Mouse (Mus musculus) midbrain, embryonic 13.5 days (tissue): ENCODE measurements at regions not wholly inside any gene's neighbourhood (a gene's known extent, or its start where the extent isn't known, plus 50 kb on each side); places are given as distances from the start of the nearest gene placed in this dataset.

Experiments used
- ATAC-seq: fragments of 200-750 bp; cut with Nextera tagmentation; 2 replicates; pipeline ENCODE4 v1.8.0; 2017; ENCODE audit warnings: mild to moderate bottlenecking, moderate TSS enrichment, moderate library complexity
- H3K27ac ChIP-seq: fragments of 300-500 bp; sonication (generic); 2 replicates; pipeline ENCODE4 v1.5.1; 2015; ENCODE audit warnings: inconsistent platforms, mild to moderate bottlenecking, moderate library complexity
- H3K27me3 ChIP-seq: fragments of 300-500 bp; sonication (generic); 2 replicates; pipeline ENCODE4 v1.6.1; 2015; ENCODE audit warnings: mild to moderate bottlenecking, inconsistent platforms
- H3K36me3 ChIP-seq: fragments of 300-500 bp; sonication (generic); 2 replicates; pipeline ENCODE4 v1.6.1; 2015; ENCODE audit warnings: mild to moderate bottlenecking, inconsistent platforms
- H3K4me1 ChIP-seq: fragments of 300-500 bp; sonication (generic); replicated peaks from 2 replicates; pipeline ENCODE4 v1.6.1; 2015; ENCODE audit warnings: inconsistent platforms
- H3K4me2 ChIP-seq: fragments of 300-500 bp; sonication (generic); replicated peaks from 2 replicates; pipeline ENCODE4 v1.6.1; 2015; ENCODE audit warnings: moderate library complexity, mild to moderate bottlenecking, inconsistent platforms
- H3K4me3 ChIP-seq: fragments of 300-500 bp; sonication (generic); replicated peaks from 2 replicates; pipeline ENCODE4 v1.5.1; 2015; ENCODE audit warnings: mild to moderate bottlenecking, inconsistent platforms
- H3K9ac ChIP-seq: fragments of 300-500 bp; sonication (generic); replicated peaks from 2 replicates; pipeline ENCODE4 v1.6.1; 2015; ENCODE audit warnings: mild to moderate bottlenecking, inconsistent platforms
- H3K9me3 ChIP-seq: fragments of 300-500 bp; sonication (generic); 2 replicates; pipeline ENCODE4 v1.6.1; 2016; ENCODE audit warnings: mild to moderate bottlenecking, inconsistent platforms
- WGBS: fragments of 180-500 bp; shearing (Covaris S2); methylation state at CpG from one replicate; pipeline ENCODE4 v1.1.7; 2015; 5-methylcytosine and 5-hydroxymethylcytosine counted together

DNA sequence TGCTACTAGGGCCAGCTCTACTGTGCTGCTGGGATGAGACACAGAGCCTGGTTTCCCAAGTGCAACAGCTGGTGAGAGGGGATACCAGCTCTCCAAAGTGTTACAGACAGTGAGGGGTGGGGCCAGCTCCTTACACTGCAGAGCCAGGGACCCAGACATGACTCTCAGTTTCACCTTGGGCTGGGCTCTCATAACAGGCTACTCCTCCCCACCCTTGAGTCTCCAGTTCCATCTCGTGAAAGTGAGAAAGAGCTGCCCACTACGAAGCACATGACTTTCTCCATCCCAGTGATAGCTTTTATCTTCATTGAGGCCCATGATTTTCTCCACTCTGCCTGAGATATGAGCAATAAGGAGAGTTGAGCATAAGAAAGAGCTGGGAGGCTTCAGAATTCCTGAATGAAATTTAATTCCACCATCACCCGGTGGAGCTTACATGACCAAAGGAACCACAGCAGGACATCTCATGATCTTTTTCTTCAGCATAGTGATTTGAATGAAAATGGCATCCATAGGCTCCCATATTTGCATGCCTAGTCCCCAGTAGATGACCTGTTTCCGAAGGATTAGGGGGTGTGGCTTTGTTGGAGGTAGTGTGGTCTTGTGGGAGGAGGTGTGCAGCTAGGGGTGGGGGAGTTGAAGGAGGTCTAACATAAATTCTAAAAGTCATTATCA lies 153.5 kb downstream of the Spata18 start:
- WGBS = 72% methylated on average over 4 of the region's 4 CpGs
- no peak for ATAC-seq
- Histone ChIP-seq H3K9me3 (no peaks in the 10 kb centered on the region), H3K27me3 (no peaks in the 10 kb centered on the region), H3K27ac (no peak overlapping the region), H3K9ac (no peak overlapping the region), H3K36me3 (no peaks in the 10 kb centered on the region), H3K4me1 (no peaks in the 10 kb centered on the region), H3K4me3 (no peak overlapping the region), H3K4me2 (no peak overlapping the region)

DNA sequence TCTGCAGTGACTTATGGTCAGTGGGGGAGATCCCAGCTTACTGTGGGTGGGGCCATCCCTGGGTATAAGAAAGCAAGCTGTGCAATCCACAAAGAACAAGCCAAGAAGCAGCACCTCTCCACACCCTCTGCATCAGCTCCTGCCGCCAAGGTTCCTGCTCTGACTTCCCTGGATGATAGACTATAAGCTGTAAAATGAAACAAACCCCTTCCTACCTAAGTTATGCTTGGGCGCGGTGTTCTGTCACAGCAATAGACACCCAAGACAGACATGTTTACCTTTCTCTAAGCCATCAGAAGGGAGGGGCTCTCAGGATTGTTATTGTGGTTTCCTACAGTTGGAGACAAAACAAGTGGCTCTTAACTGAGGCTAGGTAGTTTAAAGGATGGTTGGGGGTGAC lies 159.5 kb downstream of the Spata18 start:
- H3K27me3 ChIP-seq = no peaks in the 10 kb centered on the region
- H3K9me3 ChIP-seq = no peaks in the 10 kb centered on the region; the same call in 1 of the 2 replicates
- 93% methylated on average over 3 of the region's 3 CpGs for WGBS
- H3K4me3 ChIP-seq = no peak overlapping the region
- no peaks in the 10 kb centered on the region for H3K4me1 ChIP-seq
- no peaks in the 10 kb centered on the region for H3K36me3 ChIP-seq
- ATAC-seq = no peak
- no peak overlapping the region for H3K9ac ChIP-seq
- no peak overlapping the region for H3K27ac ChIP-seq
- no peak overlapping the region for H3K4me2 ChIP-seq

DNA sequence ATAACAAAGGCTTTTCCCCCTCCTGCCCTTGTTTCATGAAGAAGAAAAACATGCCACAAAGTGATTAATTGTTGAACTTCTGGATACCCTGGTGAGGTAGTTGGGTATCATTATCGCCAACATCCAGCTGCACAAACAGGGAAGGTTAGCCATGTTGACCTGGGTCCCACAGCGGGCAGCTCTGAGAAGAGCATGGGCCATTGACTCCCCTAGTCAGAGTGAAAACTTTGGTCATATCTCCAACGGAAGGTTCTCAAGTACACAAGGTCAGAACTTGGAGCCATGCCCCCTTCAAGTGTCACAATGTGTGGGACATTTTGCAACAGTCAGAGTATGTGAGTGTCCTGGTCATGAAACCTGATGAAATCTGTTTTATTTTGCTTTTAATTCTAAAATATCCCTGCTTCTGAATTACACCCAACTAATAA lies 159.9 kb downstream of the Spata18 start:
- Histone ChIP-seq H3K36me3 (no peaks in the 10 kb centered on the region), H3K9ac (no peak overlapping the region), H3K4me3 (no peak overlapping the region), H3K9me3 (no peaks in the 10 kb centered on the region; the same call in 1 of the 2 replicates), H3K4me2 (no peak overlapping the region), H3K27ac (no peak overlapping the region), H3K4me1 (no peaks in the 10 kb centered on the region), H3K27me3 (no peaks in the 10 kb centered on the region)
- no peak for ATAC-seq
- WGBS = 86% methylated on average over 3 of the region's 3 CpGs

DNA sequence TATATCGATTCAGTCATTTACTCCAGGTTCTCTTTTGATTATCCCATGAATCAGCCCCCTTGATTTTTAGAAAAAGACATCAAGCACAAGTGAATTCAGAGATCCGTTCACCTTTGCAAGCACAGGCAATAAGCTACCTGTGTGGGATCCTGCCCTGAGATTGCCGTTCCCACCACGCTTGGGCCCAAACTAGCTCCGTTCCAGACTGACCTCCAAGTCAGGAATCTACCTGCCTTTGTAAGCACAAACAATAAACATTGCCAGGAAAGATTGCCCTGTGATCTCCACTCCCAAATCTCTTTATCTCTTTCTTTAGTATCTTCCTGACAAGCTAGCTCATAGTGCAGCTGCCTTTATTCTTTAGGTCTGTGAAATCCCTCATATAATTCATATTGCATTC lies 164.6 kb downstream of the Spata18 start:
- Histone ChIP-seq H3K4me1 (no peaks in the 10 kb centered on the region), H3K27me3 (no peaks in the 10 kb centered on the region), H3K4me2 (no peak overlapping the region), H3K27ac (no peak overlapping the region), H3K4me3 (no peak overlapping the region), H3K9me3 (no peaks in the 10 kb centered on the region; the same call in 1 of the 2 replicates), H3K36me3 (no peaks in the 10 kb centered on the region), H3K9ac (no peak overlapping the region)
- WGBS = 90% methylated on average over 5 of the region's 5 CpGs
- ATAC-seq = no peak

DNA sequence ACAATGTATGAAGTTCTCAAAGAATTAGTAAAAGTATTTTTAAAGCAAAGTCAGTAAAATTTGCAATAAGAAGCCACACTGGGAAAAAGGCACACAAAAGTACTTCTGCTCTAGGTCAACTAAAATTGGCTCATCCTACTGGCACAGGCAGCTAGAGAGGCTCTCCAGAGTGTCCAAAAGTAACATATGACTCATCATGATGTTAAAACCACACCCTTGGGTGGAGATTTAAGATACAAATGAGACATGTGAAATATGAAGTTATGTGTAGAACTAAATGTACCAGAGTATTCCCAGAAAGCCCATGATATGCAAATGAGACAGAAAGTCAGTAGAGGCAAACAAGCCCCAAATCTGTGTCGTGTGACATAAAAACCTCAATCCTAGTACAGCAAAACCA lies 166.0 kb downstream of the Spata18 start:
- no peak overlapping the region for H3K9ac ChIP-seq
- 88% methylated on average over 1 of the region's 1 CpGs for WGBS
- H3K9me3 ChIP-seq = no peaks in the 10 kb centered on the region; the same call in 1 of the 2 replicates
- no peaks in the 10 kb centered on the region for H3K4me1 ChIP-seq
- ATAC-seq = no peak
- H3K36me3 ChIP-seq = no peaks in the 10 kb centered on the region
- H3K27ac ChIP-seq = no peak overlapping the region
- H3K27me3 ChIP-seq = no peaks in the 10 kb centered on the region
- no peak overlapping the region for H3K4me3 ChIP-seq
- H3K4me2 ChIP-seq = no peak overlapping the region

DNA sequence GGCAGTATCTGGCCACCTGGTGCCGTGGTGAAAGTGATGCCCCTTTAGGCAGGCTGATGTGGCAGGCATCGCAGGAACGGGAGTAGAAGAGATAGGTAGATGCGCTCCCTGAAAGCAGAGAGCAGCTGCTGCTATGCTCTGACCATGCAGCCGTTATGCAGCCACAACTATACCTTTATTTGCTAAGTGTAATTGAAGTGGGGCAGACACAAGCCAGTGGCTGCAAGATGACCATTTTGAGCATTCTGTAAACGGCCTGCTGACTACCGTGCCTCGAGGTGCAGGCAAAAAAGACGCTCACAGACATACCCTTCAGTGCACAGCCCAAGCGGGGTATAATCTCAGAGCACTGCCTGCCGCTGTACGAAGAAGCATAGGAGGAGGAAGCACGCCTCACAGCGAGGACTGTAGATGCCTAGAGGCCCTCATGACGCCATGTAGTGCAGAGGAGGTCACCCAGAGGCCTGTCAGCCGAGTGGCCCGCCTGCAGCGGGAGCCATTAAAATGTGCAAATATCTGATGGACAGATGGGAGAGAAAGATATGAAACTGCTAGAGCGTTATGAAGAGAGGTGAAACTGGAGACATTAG lies 170.9 kb downstream of the Spata18 start:
- no peaks in the 10 kb centered on the region for H3K27me3 ChIP-seq
- H3K4me1 ChIP-seq = no peaks in the 10 kb centered on the region
- no peak overlapping the region for H3K4me3 ChIP-seq
- no peaks in the 10 kb centered on the region for H3K9me3 ChIP-seq
- no peak overlapping the region for H3K9ac ChIP-seq
- H3K36me3 ChIP-seq = no peaks in the 10 kb centered on the region
- no peak overlapping the region for H3K4me2 ChIP-seq
- H3K27ac ChIP-seq = no peak overlapping the region
- no peak for ATAC-seq
- WGBS = 78% methylated on average over 19 of the region's 19 CpGs

DNA sequence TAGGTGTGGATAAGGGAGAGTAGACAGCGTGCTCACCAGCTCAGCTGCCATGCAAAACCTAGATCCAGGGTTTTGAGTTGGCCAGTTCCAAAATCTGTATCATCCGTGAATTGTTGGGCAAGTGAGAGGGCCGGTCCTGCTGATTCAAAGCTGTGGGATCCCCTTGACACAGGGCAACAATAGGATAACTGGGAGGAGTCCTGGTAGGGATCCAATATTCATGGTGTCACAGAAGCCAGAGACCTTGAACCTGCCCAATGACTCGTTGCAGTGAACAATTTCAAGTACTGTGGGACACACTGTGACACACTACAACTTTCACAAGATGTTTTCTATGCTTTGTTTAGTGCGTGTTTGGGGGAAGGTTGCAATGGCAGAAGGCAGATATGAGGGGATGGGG lies 172.2 kb downstream of the Spata18 start:
- no peak overlapping the region for H3K4me3 ChIP-seq
- ATAC-seq = no peak
- 91% methylated on average over 5 of the region's 5 CpGs for WGBS

DNA sequence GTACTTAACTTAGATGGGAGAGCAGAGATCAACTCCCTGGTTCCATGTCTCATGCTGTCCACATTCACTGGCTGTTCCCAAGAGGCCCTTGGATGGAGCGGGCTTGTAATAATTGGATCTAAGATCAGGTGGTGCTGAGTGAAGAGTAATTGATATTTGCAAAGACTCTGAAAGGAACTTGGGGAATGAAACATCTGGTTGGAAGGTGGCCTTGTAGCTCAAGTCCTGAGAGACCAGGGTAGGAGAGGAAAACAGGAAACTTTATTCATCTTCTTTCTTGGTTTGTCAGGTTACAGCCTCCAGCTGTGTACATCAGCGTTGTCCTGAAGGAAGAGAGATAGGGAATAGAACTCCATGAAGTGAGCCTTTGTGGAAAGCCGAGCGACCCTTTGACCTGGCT lies 175.8 kb downstream of the Spata18 start:
- ATAC-seq = no peak
- WGBS = 85% methylated on average over 4 of the region's 4 CpGs
- H3K27ac ChIP-seq = no peak overlapping the region
- H3K9ac ChIP-seq = no peak overlapping the region
- H3K36me3 ChIP-seq = no peaks in the 10 kb centered on the region
- no peaks in the 10 kb centered on the region for H3K9me3 ChIP-seq
- no peak overlapping the region for H3K4me3 ChIP-seq
- H3K27me3 ChIP-seq = no peaks in the 10 kb centered on the region
- H3K4me2 ChIP-seq = no peak overlapping the region
- H3K4me1 ChIP-seq = no peaks in the 10 kb centered on the region

More for the DNA sequence above, 172.2 kb downstream of the Spata18 start:
- Histone ChIP-seq H3K4me1 (no peaks in the 10 kb centered on the region), H3K9ac (no peak overlapping the region), H3K27me3 (no peaks in the 10 kb centered on the region), H3K4me2 (no peak overlapping the region), H3K9me3 (no peaks in the 10 kb centered on the region), H3K36me3 (no peaks in the 10 kb centered on the region), H3K27ac (no peak overlapping the region)

DNA sequence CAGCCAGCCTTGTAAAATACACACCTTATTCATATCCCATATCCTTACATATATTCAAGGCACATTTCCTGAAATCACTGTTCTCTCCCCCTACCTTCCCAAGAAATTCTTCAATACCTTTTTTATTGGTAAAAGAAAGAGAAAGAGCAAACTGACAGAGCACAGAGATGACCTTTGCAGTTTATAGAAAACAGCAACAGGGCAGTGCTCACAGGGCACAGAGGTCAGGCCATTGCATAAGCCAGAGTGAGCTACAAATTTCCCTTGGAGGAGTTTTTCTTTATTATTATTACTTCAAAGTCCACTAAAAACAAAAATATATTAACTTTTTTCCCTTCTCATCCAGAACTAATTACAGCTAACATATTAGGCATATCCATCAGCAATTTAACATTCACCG lies 182.5 kb downstream of the Spata18 start:
- no peak overlapping the region for H3K4me2 ChIP-seq
- no peak overlapping the region for H3K4me3 ChIP-seq
- no peaks in the 10 kb centered on the region for H3K9me3 ChIP-seq
- H3K4me1 ChIP-seq = no peaks in the 10 kb centered on the region
- WGBS = 88% methylated on average over 1 of the region's 1 CpGs
- no peak for ATAC-seq
- no peaks in the 10 kb centered on the region for H3K36me3 ChIP-seq
- no peak overlapping the region for H3K9ac ChIP-seq
- no peaks in the 10 kb centered on the region for H3K27me3 ChIP-seq
- no peak overlapping the region for H3K27ac ChIP-seq

DNA sequence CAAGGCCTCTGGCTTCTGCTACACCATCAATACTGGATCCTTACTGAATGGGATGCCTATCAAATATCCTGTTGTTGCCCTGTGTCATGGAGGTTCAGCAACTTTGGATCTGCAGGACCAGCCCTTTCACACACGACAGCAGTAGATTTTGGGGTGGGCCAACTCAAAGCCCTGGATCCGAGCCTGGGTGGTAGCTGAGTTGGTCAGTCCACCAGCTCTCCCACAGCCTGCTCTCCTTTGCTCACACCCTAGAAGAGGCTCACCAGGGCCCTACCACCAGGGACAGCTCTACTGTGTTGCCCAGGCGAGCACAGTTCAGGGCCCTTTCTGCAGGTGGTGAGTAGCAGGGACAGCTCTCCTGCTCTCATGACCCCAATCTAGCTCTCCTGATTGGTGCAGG lies 192.6 kb downstream of the Spata18 start:
- no peak overlapping the region for H3K4me2 ChIP-seq
- no peak overlapping the region for H3K4me3 ChIP-seq
- H3K27ac ChIP-seq = no peak overlapping the region
- H3K9me3 ChIP-seq = no peaks in the 10 kb centered on the region
- no peak overlapping the region for H3K9ac ChIP-seq
- 86% methylated on average over 3 of the region's 3 CpGs for WGBS
- no peaks in the 10 kb centered on the region for H3K4me1 ChIP-seq
- no peaks in the 10 kb centered on the region for H3K36me3 ChIP-seq
- no peaks in the 10 kb centered on the region for H3K27me3 ChIP-seq
- ATAC-seq = no peak

DNA sequence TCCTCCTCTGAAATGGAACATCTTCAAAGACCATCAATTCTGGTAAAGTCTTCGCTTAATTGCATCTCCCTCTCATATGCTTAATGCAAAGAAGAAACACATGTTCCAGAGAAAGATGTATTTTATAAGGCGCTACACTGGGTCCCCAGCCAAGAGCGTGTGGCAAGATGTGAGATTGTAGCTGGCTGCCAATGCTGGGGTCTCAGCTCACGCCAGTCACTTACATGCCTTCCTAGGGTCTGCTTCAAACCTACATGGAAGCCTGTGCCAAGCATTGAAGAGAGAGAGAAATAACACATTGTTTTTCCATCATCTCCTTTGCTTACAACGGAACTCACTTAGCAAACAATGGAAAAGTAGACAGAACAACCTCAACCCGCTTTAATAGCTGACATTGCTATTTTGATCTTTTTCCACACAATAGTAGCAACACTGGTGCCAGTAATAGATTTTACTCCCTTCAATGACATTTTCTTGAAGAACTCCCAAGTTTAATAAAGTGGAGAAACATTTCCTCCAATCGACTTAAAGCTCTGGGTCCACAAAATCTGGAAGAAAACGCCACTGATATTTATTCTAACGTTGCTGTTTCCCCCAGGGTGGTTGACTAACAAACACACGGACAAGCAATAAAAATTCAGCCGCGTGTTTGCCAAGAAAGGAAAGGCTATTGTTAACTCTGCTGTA lies 195.1 kb downstream of the Spata18 start:
- H3K9me3 ChIP-seq = no peaks in the 10 kb centered on the region
- H3K36me3 ChIP-seq = no peaks in the 10 kb centered on the region
- no peak overlapping the region for H3K9ac ChIP-seq
- no peaks in the 10 kb centered on the region for H3K27me3 ChIP-seq
- H3K4me3 ChIP-seq = no peak overlapping the region
- WGBS = 85% methylated on average over 12 of the region's 12 CpGs
- no peak overlapping the region for H3K27ac ChIP-seq
- ATAC-seq = no peak
- H3K4me2 ChIP-seq = no peak overlapping the region
- no peaks in the 10 kb centered on the region for H3K4me1 ChIP-seq

DNA sequence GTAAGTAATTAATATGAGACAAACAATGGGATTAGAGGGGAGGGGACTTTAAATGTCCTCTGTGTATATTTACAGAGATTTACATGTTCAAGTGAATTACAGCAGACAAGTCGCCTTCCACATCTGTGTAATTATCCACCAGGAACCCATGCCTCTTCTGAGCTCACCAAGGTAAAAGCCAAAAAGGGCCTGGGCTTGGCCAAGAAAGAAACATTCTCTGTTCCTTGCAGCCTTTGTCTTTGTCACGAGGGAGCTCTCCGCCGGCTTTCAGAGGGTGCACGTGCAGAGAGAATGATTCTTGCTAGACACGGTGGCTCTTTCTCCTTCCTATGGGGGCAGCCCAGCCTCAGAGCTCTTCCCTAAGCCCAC lies 195.6 kb downstream of the Spata18 start:
- Histone ChIP-seq H3K27ac (no peak overlapping the region), H3K4me3 (no peak overlapping the region), H3K4me1 (no peaks in the 10 kb centered on the region), H3K36me3 (no peaks in the 10 kb centered on the region), H3K27me3 (no peaks in the 10 kb centered on the region), H3K9ac (no peak overlapping the region), H3K4me2 (no peak overlapping the region), H3K9me3 (no peaks in the 10 kb centered on the region)
- 61% methylated on average over 6 of the region's 6 CpGs for WGBS
- ATAC-seq = no peak
